Mouse (Mus musculus): ENCODE data around the gene Copb1. TPM values are rescaled to one million over a fixed set of nuclear protein-coding genes. Genes with fewer than 3 reads are reported as not detected.

The Copb1 gene
- total and polyA plus RNA-seq, 3 experiments = 16.5 to 40.5 (median 40.1) TPM

GRCm38 (mm10) chr7:114176588-114176987 is 77.9 kb downstream of the Copb1 start:
- no peaks in the 10 kb centered on the region for H3K27me3 ChIP-seq (ENCODE audit: control insufficient read depth, insufficient read depth, low read length)
- 54% methylated on average over 2 of the region's 2 CpGs for WGBS
- DNase-seq = no peak
- peaks cover 2% of the 10 kb centered on the region; the same call in 1 of the 2 replicates for H3K36me3 ChIP-seq (ENCODE audit: control insufficient read depth, insufficient read depth, low read length)
- no peak overlapping the region for H3K27ac ChIP-seq
- no peaks in the 10 kb centered on the region for H3K79me2 ChIP-seq (replicated peaks; ENCODE audit: control insufficient read depth, insufficient read depth, low read length)
- no peak overlapping the region for H3K9ac ChIP-seq (ENCODE audit: low read depth, low read length)
- H3K4me1 ChIP-seq (ENCODE audit: control insufficient read depth, insufficient read depth, low read length) = peaks cover 3% of the 10 kb centered on the region
- TF ChIP-seq EP300 (IDR thresholded peaks at IDR 0.05; ENCODE audit: insufficient read depth, low read depth, low read length) (no peak), POLR2A (IDR thresholded peaks at IDR 0.05; ENCODE audit: insufficient read depth, low read depth, low read length) (no peak), CTCF (IDR thresholded peaks at IDR 0.05) (no peak)
- intact Hi-C loops (cut with DNase I) = no loop called here
- H3K4me3 ChIP-seq = no peak overlapping the region

- Histone ChIP-seq H3K27me3 (ENCODE audit: control insufficient read depth, insufficient read depth, low read length) (no peaks in the 10 kb centered on the region), H3K27ac (peak overlapping the region; percentile 3; the same call in 1 of the 2 replicates), H3K36me3 (ENCODE audit: control insufficient read depth, insufficient read depth, low read length) (no peaks in the 10 kb centered on the region), H3K4me1 (ENCODE audit: control insufficient read depth, insufficient read depth, low read length) (peaks cover 1% of the 10 kb centered on the region; the same call in 1 of the 2 replicates), H3K79me2 (replicated peaks; ENCODE audit: control insufficient read depth, insufficient read depth, low read length) (no peaks in the 10 kb centered on the region), H3K4me3 (no peak overlapping the region), H3K9ac (ENCODE audit: low read depth, low read length) (no peak overlapping the region)
- 33% methylated on average over 8 of the region's 8 CpGs for WGBS
- intact Hi-C loops (cut with DNase I) = no loop called here
- TF ChIP-seq POLR2A (IDR thresholded peaks at IDR 0.05; ENCODE audit: insufficient read depth, low read depth, low read length) (no peak), CTCF (IDR thresholded peaks at IDR 0.05) (no peak), EP300 (IDR thresholded peaks at IDR 0.05; ENCODE audit: insufficient read depth, low read depth, low read length) (no peak)
- peak; percentile 28 to 33 for DNase-seq
These were observed 83.0 kb downstream of the Copb1 start for GRCm38 (mm10) chr7:114171354-114172097.

GRCm38 (mm10) chr7:114169996-114170395 is 84.5 kb downstream of the Copb1 start:
- intact Hi-C loops (cut with DNase I) = no loop called here
- 0 out of 2 replicates have a peak, but pooled peaks have one; percentile 34 for TF ChIP-seq EP300 (IDR thresholded peaks at IDR 0.05; ENCODE audit: insufficient read depth, low read depth, low read length)
- no peak for TF ChIP-seq CTCF (IDR thresholded peaks at IDR 0.05)
- Histone ChIP-seq H3K27me3 (ENCODE audit: control insufficient read depth, insufficient read depth, low read length) (no peaks in the 10 kb centered on the region; the same call in 1 of the 2 replicates), H3K4me3 (no peak overlapping the region), H3K36me3 (ENCODE audit: control insufficient read depth, insufficient read depth, low read length) (no peaks in the 10 kb centered on the region), H3K9ac (ENCODE audit: low read depth, low read length) (no peak overlapping the region), H3K79me2 (replicated peaks; ENCODE audit: control insufficient read depth, insufficient read depth, low read length) (no peaks in the 10 kb centered on the region), H3K4me1 (ENCODE audit: control insufficient read depth, insufficient read depth, low read length) (peaks cover 1% of the 10 kb centered on the region; the same call in 1 of the 2 replicates), H3K27ac (peak overlapping the region; percentile 40)
- WGBS = 59% methylated on average over 4 of the region's 4 CpGs
- peak in 1 of 2 experiments; percentile 55 for DNase-seq

GRCm38 (mm10) chr7:114169381-114169780 is 85.1 kb downstream of the Copb1 start:
- TF ChIP-seq EP300 (IDR thresholded peaks at IDR 0.05; ENCODE audit: insufficient read depth, low read depth, low read length) (no peak), CTCF (IDR thresholded peaks at IDR 0.05) (no peak), POLR2A (IDR thresholded peaks at IDR 0.05; ENCODE audit: insufficient read depth, low read depth, low read length) (no peak)
- intact Hi-C loops (cut with DNase I) = no loop called here
- Histone ChIP-seq H3K27ac (no peak overlapping the region; the same call in 1 of the 2 replicates), H3K36me3 (ENCODE audit: control insufficient read depth, insufficient read depth, low read length) (no peaks in the 10 kb centered on the region), H3K4me3 (no peak overlapping the region), H3K79me2 (replicated peaks; ENCODE audit: control insufficient read depth, insufficient read depth, low read length) (no peaks in the 10 kb centered on the region), H3K4me1 (ENCODE audit: control insufficient read depth, insufficient read depth, low read length) (peaks cover 1% of the 10 kb centered on the region; the same call in 1 of the 2 replicates), H3K27me3 (ENCODE audit: control insufficient read depth, insufficient read depth, low read length) (no peaks in the 10 kb centered on the region; the same call in 1 of the 2 replicates), H3K9ac (ENCODE audit: low read depth, low read length) (no peak overlapping the region)
- WGBS = 79% methylated on average over 2 of the region's 2 CpGs
- DNase-seq = no peak

Other genes with a start within 250 kb of the Copb1 start
- 10 to 100 TPM; 48.5 to 52.0 TPM for gene Rras2, start 136.9 kb downstream of the Copb1 start, total RNA-seq (2021)
- 17.5 and 29.8 TPM in 2 replicates for gene Rras2, start 136.9 kb downstream of the Copb1 start, polyA plus RNA-seq (2012; rRNA removed)
- 100 to 1,000 TPM; 132 to 142 TPM for gene Psma1, start 21.4 kb upstream of the Copb1 start, total RNA-seq (2021)
- 116 and 221 TPM in 2 replicates for gene Psma1, start 21.4 kb upstream of the Copb1 start, polyA plus RNA-seq (2012; rRNA removed)
- gene Pde3b, start 160.6 kb upstream of the Copb1 start, total RNA-seq (2021) = 1 to 10 TPM; 3.8 to 4.8 TPM
- gene Pde3b, start 160.6 kb upstream of the Copb1 start, polyA plus RNA-seq (2012; rRNA removed) = 4.9 and 5.2 TPM in 2 replicates

All from heart, adult 2 months (tissue).